Comparison of ENCODE assay signal across 8 mouse cellular contexts in the genomic region with DNA sequence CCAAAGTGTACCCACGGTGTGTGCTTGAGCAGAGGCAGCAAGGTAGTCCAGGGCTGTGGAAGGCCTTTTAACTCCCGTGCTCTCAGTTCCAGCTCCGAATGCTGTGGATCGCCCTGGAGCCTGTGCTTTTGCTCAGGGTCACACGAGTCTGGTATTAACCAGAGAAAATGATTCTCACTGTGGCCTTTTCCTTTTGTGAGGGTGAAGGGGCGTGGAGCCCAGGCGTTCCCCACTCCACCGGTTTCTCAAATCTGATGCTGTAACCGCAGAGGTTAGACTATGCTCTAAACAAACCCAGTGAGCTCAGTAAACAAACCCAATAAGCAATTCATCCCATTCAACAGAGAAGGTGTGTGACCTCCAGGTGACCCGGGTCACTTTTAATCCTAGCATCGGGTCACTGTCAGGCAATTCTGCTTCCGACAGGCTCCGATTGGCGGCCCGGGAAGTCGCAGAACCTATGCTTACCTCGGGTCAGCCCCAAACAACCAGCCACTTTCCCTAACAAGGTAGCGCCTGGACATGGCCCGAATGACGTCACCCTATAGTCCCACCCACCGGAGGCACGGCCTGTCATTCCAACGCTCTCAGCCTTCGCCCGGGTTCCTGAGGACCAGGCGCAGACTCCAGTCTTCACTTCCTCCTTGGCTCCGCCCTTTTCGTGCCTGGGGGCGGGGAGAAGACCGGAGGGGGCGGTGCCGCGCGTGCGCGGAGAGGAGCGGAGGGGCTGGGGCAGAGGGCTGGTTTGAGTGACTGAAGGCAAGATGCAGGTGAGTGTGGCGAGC. TPM values are rescaled to one million over a fixed set of nuclear protein-coding genes. Genes with fewer than 3 reads are reported as not detected.
DNase-seq lines count a peak whose midpoint lies in the region; ATAC-seq lines count a peak whose summit lies in the region.

No protein-coding gene starts in this region.

- intact Hi-C loops in gastrocnemius, postnatal 14 days (cut with DNase I; ENCODE audit: low total_unique reads) = no loop called here
- intact Hi-C loops in left cerebral cortex, postnatal 10 days (cut with DNase I) = loop anchor here (5.0 kb wide), 1 partner anchor 90 kb away; the partner anchor contains the start of gene Chst10

- peak; percentile 98 to 100 for DNase-seq in adrenal gland, adult (ENCODE audit: inconsistent age in 2 of 2, low spot score in 1 of 2)
- DNase-seq in embryo, embryonic 10.5 days (ENCODE audit: low spot score) = peak; percentile 99
- DNase-seq in gastrocnemius, postnatal 14 days = peak; percentile 95
- DNase-seq in left cerebral cortex, postnatal 10 days (ENCODE audit: extremely low spot score in 1 of 2, low spot score in 2 of 2) = peak; percentile 96
- DNase-seq in right cerebral cortex, postnatal 25 days = peak; percentile 96
- DNase-seq in urinary bladder, postnatal 4 days (ENCODE audit: low spot score in 2 of 2) = peak; percentile 95 to 96

- peak; percentile 98 for ATAC-seq in inflammation-experienced regulatory T-cells, adult 6 months
- ATAC-seq in megakaryocyte-erythroid progenitor cell, adult 5-6 weeks (replicated peaks; ENCODE audit: low FRiP score, low TSS enrichment, poor library complexity, severe bottlenecking) = peak; percentile 99

RNA-seq across cellular contexts. Expression of gene Pdcl3, which starts 1.9 kb away (rescaled TPM):
- total RNA-seq in gastrocnemius, postnatal 14 days (2021) = 10 to 100 TPM; 64.4 to 70.5 TPM
- 100 to 1,000 TPM; 144 to 205 (median 169) TPM for polyA plus RNA-seq in inflammation-experienced regulatory T-cells, adult 6 months (2017; shearing (Covaris generic))
- 10 to 100 TPM; 40.6 to 42.0 TPM for total RNA-seq in left cerebral cortex, postnatal 10 days (2021)
- total RNA-seq in megakaryocyte-erythroid progenitor cell, adult 5-6 weeks (2014; fragmentation: Nextera tagmentation) = 38.1 and 43.7 TPM in 2 replicates
- total RNA-seq in megakaryocyte-erythroid progenitor cell, adult 5-6 weeks (2017) = 36.6 and 60.5 TPM in 2 replicates

RNA-seq across cellular contexts. Expression of gene Nms, which starts 48.3 kb away (rescaled TPM):
- total RNA-seq in gastrocnemius, postnatal 14 days (2021) = not detected
- polyA plus RNA-seq in inflammation-experienced regulatory T-cells, adult 6 months (2017; shearing (Covaris generic)) = not detected
- not detected for total RNA-seq in left cerebral cortex, postnatal 10 days (2021)
- not detected in 2 replicates for total RNA-seq in megakaryocyte-erythroid progenitor cell, adult 5-6 weeks (2014; fragmentation: Nextera tagmentation)
- total RNA-seq in megakaryocyte-erythroid progenitor cell, adult 5-6 weeks (2017) = not detected in 2 replicates

Comparison
In these comparisons a context has a peak if more than half of its experiments do, and no peak if none do; other contexts are left out.
1. Peak in every context shown above with its lines: DNase-seq and ATAC-seq.